Mouse (Mus musculus) E14TG2a.4 (cell line): ENCODE measurements around the gene Pinlyp.

ENCODE experiments used
- H3K27me3 ChIP-seq: 2 replicates; pipeline ENCODE4 v1.6.1; 2014; ENCODE audit warnings: low read length, control low read depth; ENCODE audit not compliant: insufficient read depth
- H3K36me3 ChIP-seq: 2 replicates; pipeline ENCODE4 v1.6.1; 2014; ENCODE audit warnings: low read length, control low read depth; ENCODE audit not compliant: insufficient read depth
- H3K4me1 ChIP-seq: replicated peaks from 2 replicates; pipeline ENCODE4 v1.6.1; 2014; ENCODE audit warnings: low read depth, low read length, control low read depth
- H3K4me3 ChIP-seq: replicated peaks from 2 replicates; pipeline ENCODE4 v1.5.1; 2014; ENCODE audit warnings: mild to moderate bottlenecking, low read length
- H3K9me3 ChIP-seq: 2 replicates; pipeline ENCODE4 v1.6.1; 2014; ENCODE audit warnings: low read length, control low read depth
- CTCF ChIP-seq: conservative IDR thresholded peaks from 2 replicates; pipeline ENCODE4 v1.5.1; 2014; ENCODE audit warnings: low read length
- NANOG ChIP-seq: IDR thresholded peaks from 2 replicates; pipeline ENCODE4 v1.6.1; 2014; ENCODE audit warnings: borderline replicate concordance, low read length, mixed read lengths
- POU5F1 ChIP-seq: IDR thresholded peaks from 2 replicates; pipeline ENCODE4 v1.6.1; 2014; ENCODE audit warnings: low read length, borderline replicate concordance

Pinlyp gene

GRCm38 (mm10) chr7:24501492-24501891 lies 44.4 kb downstream of the Pinlyp start:
- H3K27me3 ChIP-seq, result peaks cover 39% of the 10 kb centered on the region
- H3K36me3 ChIP-seq, result no peaks in the 10 kb centered on the region
- peaks cover 98% of the 10 kb centered on the region for H3K4me1 ChIP-seq
- no peaks in the 10 kb centered on the region for H3K9me3 ChIP-seq
- H3K4me3 ChIP-seq, result no peak overlapping the region
- TF ChIP-seq CTCF (peak; percentile 59), POU5F1 (no peak)

- H3K4me3 ChIP-seq, result no peak overlapping the region; the same call in 1 of the 2 replicates
- no peak for TF ChIP-seq NANOG
- peak; percentile 92 for TF ChIP-seq CTCF
- H3K27me3 ChIP-seq, result peaks cover 40% of the 10 kb centered on the region
- H3K9me3 ChIP-seq, result no peaks in the 10 kb centered on the region
- no peaks in the 10 kb centered on the region for H3K36me3 ChIP-seq
- peaks cover 96% of the 10 kb centered on the region for H3K4me1 ChIP-seq
Measured at GRCm38 (mm10) chr7:24500929-24501328, 45.0 kb downstream of the Pinlyp start.

- Histone ChIP-seq H3K9me3 (0 out of 2 replicates have a peak, but pooled peaks cover 2% of the 10 kb centered on the region), H3K27me3 (peaks cover 40% of the 10 kb centered on the region), H3K36me3 (no peaks in the 10 kb centered on the region), H3K4me1 (peaks cover 88% of the 10 kb centered on the region), H3K4me3 (peak overlapping the region; percentile 79)
- TF ChIP-seq POU5F1 (no peak), CTCF (no peak), NANOG (no peak)
Measured at GRCm38 (mm10) chr7:24499856-24500577, 45.9 kb downstream of the Pinlyp start.
